Mouse (Mus musculus): Measurements from ENCODE around the gene Rims1. TPM values are rescaled to one million over a fixed set of nuclear protein-coding genes. Genes with fewer than 3 reads are reported as not detected.

Rims1 gene
- polyA plus RNA-seq, 1 experiment from 2014 or later = 0.08 TPM

DNA sequence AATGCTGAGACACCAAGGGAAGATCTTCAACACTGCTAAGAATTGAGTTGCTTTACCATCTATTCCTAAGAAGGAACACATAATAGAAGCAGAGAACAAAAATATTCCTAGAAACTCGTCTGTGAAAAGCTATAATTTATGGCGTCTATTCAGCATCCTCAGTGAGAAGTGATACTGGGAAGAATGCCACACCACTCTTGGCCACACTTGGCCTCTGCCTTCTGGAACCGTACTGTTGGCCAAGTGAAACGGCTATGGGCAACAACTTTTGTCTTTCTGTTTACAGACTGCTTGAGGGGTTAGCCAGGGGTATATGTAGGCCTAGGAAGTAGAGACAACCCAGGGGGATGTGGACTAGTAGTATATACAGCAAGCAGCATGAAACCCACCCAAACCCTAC, 547.4 kb downstream of the Rims1 start:
- DNase-seq (ENCODE audit: low spot score) = no peak

DNA sequence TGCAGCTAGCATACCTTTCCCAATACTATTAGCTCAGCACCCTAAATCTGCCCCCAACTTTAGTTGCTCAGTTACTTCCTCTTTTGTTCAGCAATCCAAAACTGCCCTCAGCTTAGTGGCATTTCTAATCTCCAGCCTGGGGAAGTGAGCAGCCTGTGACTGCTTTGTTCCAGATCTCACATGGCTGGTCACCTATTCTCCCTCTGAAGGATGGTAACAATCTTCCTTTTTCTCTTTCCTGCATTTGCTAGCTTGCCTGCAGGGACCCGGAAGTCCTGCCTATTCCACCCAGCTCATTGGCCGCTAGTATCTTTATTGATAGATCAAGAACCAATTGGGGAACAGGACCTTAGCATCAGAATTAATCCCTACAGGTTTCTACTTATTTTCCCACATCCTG, 551.5 kb downstream of the Rims1 start:
- DNase-seq (ENCODE audit: low spot score) = no peak

DNA sequence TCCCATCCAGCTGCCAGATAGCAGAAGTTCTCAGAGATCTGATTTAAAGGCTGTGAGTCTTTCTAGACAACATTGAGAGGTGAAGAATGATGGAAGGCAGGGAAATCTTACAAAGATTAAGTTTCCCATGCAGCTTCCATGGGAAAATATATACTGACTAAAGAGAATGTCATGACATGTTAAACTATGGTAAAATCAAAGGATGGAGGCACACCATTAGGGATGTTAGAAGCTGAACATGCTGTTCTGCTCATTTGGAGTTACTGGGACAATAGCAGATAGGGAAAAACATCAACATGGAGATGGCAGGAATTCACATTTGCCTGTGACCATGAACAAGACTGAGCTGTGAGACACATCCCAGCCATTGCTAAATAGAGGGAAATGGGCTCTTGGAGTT, 552.9 kb downstream of the Rims1 start:
- no peak for DNase-seq (ENCODE audit: low spot score)

DNA sequence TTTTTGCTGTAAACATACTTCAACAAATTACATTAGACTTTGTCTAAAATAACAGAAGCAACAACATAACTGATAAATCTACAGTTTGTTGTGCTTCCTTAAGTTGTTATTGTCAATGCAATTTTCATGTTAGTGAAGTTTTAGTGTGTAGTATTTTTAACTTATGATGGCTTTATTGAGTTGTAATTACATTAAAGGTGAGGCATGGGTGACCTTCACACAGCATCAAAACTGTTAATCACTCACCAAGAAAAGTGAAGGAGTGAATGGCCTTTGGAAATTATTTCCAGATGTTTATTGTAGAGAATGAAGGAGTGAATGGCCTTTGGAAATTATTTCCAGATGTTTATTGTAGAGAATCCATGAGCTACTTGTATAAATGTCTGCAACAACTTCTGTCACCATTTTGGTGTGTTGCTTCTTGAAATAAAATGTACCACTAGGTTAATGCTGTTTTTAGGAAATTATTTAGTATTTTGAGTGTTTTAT, 556.9 kb downstream of the Rims1 start:
- no peak for DNase-seq (ENCODE audit: low spot score)

DNA sequence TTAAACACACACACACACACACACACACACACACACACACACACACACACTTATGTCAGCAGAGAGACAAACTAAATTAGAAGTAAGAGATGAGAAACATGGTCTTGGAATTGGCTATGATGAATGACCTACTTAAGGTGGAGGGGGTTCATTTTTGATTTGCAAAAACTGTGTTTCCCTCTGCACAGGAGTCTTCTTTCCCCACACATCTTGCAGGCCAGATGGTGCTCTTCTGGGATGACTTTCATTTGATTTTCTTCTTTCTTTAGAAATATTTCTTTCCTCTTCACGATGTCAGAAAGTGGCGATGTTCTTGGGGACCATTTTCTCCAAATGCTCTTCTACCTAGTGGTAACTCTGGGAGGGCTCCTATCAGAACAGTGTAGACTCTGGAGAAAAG, 560.0 kb downstream of the Rims1 start:
- no peak for DNase-seq (ENCODE audit: low spot score)

Measured in thymus, postnatal 0 days (tissue).